Mouse (Mus musculus) left cerebral cortex, adult 9 months (tissue): ENCODE measurements around the gene Zfp950.
"Not testable (repeated sequence)": the region's sequence is repeated elsewhere in the genome, so short reads cannot be mapped to it uniquely, and the experiment has no call there.

ENCODE experiments used
- DNase-seq, 2 experiments: peaks; one replicate each; pipeline ENCODE4 v3.0.0; 2022; ENCODE audit warnings: low spot score in 2 of 2

Zfp950 gene

GRCm38 (mm10) chr19:61140342-61141206, at the start of gene Zfp950:
Gene Zfp950 (minus strand): TSS chr19:61140840.
- DNase-seq = peak; percentile 83 to 90

GRCm38 (mm10) chr19:61183590-61183989, 43.0 kb upstream of the Zfp950 start, which contains the start of gene Gm6020:
Gene Gm6020 (plus strand): TSS chr19:61183890.
- not testable (repeated sequence) for DNase-seq

- DNase-seq = no peak
These were observed 35.2 kb upstream of the Zfp950 start, which contains the start of gene Gm7102 for GRCm38 (mm10) chr19:61175756-61176324. Gene Gm7102 (minus strand): TSS chr19:61176309.

GRCm38 (mm10) chr19:61151701-61152420, 11.2 kb upstream of the Zfp950 start:
- no peak for DNase-seq

GRCm38 (mm10) chr19:61151372-61151700, 10.7 kb upstream of the Zfp950 start:
- no peak for DNase-seq

GRCm38 (mm10) chr19:61141299-61141698, 659 bp upstream of the Zfp950 start:
- DNase-seq = no peak

GRCm38 (mm10) chr19:61138655-61139054, 2.0 kb downstream of the Zfp950 start:
- DNase-seq = no peak

GRCm38 (mm10) chr19:61131096-61131495, 9.5 kb downstream of the Zfp950 start:
- no peak for DNase-seq

- DNase-seq = no peak
These were observed 30.5 kb downstream of the Zfp950 start for GRCm38 (mm10) chr19:61110184-61110583.

GRCm38 (mm10) chr19:61097764-61098163, 42.9 kb downstream of the Zfp950 start:
- DNase-seq = peak in 1 of 2 experiments; percentile 26

- DNase-seq = no peak
These were observed 43.9 kb downstream of the Zfp950 start for GRCm38 (mm10) chr19:61096776-61097175.

- DNase-seq = no peak
These were observed 50.1 kb downstream of the Zfp950 start for GRCm38 (mm10) chr19:61090541-61090940.

- DNase-seq = no peak
These were observed 51.6 kb downstream of the Zfp950 start for GRCm38 (mm10) chr19:61089001-61089400.

GRCm38 (mm10) chr19:61087781-61088180, 52.9 kb downstream of the Zfp950 start:
- DNase-seq = no peak

- DNase-seq = no peak
These were observed 55.4 kb downstream of the Zfp950 start for GRCm38 (mm10) chr19:61085217-61085616.

GRCm38 (mm10) chr19:61084149-61084940, 56.3 kb downstream of the Zfp950 start:
- DNase-seq = peak; percentile 65 to 96

- DNase-seq = no peak
These were observed 57.6 kb downstream of the Zfp950 start for GRCm38 (mm10) chr19:61083006-61083405.

GRCm38 (mm10) chr19:61080251-61080749, 60.3 kb downstream of the Zfp950 start:
- DNase-seq = no peak

- no peak for DNase-seq
These were observed 62.0 kb downstream of the Zfp950 start for GRCm38 (mm10) chr19:61078622-61079021.

GRCm38 (mm10) chr19:61065011-61065410, 75.6 kb downstream of the Zfp950 start:
- DNase-seq = no peak

- DNase-seq = no peak
These were observed 76.3 kb downstream of the Zfp950 start for GRCm38 (mm10) chr19:61064386-61064785.
